Mouse (Mus musculus) left cerebral cortex, postnatal 14 days (tissue): ENCODE data around the gene Ddx52. TPM values are rescaled to one million over a fixed set of nuclear protein-coding genes. Genes with fewer than 3 reads are reported as not detected.

Experiments
- DNase-seq, 2 experiments: peaks; one replicate each; pipeline ENCODE4 v3.0.0; 2021 to 2022; ENCODE audit warnings: low spot score in 2 of 2, mixed read lengths in 1 of 2
- intact Hi-C: fragments of 180-260 bp; cut with DNase I; formaldehyde crosslinking; loops from one replicate; pipeline ENCODE4 v1.15.1; 2025
- total RNA-seq, 2 experiments: library from RNA; stranded (reverse); gene quantifications; 2 replicates each; pipeline ENCODE4 v1.2.3; 2021

The Ddx52 gene
- total RNA-seq, 2 experiments from 2014 or later, result 11.0 to 12.0 TPM

DNA sequence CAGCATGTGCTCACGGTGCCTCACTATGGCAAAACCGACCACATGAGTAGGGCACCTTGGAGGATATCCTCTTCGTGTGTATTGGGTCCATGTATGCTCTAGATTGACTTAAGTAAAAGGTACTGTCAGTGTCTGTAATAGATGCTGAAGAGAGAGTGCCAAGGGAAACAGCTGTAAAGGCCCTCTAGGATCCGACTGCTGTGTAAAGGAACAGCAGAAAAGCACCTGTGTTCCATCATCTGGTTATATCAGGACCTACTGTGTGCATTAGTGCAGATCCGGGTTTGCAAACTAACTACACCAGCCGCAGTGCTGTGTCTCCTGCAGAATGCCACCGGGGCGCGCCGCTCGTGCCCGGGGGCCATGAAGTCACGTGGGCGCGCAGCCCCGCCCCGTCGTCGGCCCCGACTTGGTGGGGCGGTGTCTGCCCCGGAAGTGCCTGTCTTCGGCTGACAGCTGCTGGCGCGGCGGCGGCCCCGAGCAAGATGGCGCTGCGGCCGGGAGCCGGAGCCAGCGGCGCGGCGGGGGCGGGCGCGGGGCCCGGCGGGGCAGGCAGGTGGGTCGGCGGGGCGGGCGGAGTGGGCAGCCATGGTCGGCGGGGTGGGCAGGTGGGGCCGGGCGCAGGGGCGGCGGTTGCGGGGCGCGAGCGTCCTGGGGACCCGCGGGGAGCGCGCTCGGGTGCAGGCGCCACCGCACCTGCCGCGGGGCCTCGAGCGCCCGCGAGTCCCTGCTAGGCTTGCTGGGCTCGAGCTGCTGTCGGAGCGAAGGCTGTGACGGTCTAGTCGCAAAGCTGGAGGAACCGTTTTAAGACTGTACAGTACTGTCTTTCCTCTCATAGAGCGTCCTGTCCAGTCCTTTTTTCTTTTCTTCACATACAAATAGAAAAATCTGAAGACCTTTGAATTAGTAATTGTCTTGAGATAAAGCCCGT is 22.4 kb downstream of the Ddx52 start, which contains the start of gene Synrg:
Gene Synrg (plus strand): TSS at position 438 of the 931 bp plus-strand sequence.
- intact Hi-C loops, result no loop called here
- peak; percentile 88 to 89 for DNase-seq

DNA sequence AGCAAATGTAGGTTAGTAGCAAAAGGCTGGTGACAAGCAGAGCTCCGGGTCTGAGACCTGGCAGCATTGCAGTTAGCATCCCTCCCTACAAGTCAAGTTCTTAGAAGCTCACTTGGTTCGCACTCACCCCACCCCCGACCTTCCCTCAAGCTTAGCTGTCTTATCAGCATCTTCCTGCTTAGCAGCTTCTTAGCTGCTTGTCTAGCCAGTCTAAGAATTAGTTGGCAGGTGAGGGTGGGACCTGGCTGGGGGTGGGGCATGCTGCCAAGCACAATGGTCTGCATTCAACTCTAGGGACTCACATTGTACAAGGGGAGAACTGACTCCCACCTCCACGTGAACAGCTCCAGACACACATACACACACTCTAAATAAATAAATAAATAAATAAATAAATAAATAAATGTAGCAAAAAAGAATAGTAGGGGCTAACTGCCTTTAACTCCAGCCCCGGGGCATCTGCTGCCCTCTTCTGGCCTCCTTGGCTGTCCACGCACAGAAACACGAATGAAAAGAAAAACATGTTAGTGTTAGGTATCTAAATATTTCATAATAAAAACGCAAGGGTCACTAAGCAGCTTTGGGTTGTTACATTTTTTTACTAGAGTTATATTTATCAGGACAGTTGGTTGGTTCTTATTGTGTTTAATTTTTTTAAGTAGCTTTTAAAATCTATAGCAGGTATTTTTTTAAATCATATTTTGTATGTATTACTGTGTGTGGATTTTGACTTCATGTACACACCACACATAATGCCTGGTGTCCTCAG is 25.8 kb downstream of the Ddx52 start:
- intact Hi-C loops, result no loop called here
- no peak for DNase-seq

DNA sequence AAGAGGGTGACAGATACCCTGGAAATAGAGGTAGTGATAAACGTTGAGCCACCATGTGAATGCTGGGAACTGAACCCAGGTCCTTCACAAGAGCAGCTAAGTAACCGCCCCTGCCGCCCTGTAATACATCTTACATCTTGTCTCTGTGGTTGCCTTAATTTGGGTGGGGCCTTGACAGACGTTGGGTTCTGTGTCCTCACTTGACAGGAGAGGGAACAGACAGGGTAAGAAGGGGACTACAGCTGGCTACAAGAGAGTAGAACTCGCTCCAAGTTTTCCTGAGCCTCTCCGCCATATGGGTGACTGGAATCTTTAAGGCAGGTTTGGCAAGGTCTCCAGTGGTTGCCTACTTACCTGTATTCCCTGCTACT is 26.3 kb downstream of the Ddx52 start:
- intact Hi-C loops, result no loop called here
- DNase-seq, result no peak

DNA sequence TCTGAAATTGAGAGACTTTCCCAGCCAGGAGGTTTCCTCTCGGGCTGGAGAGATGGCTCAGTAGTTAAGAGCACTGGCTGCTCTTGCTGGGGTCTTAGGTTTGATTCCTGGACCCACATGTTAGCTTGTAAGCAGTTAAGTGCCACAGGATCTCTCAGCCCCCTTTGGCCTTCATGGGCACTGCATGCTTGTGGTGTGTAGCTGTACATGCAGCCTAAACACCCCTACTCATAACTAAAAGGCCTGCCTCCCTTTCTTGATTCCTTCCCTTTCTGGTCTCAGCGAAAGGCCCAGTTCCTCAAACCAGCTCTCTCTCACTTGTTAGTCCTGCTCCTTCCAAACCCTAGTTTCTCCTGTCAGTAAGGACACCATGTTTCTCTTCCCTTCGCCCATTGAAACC is 27.2 kb downstream of the Ddx52 start:
- no peak for DNase-seq
- intact Hi-C loops, result no loop called here

DNA sequence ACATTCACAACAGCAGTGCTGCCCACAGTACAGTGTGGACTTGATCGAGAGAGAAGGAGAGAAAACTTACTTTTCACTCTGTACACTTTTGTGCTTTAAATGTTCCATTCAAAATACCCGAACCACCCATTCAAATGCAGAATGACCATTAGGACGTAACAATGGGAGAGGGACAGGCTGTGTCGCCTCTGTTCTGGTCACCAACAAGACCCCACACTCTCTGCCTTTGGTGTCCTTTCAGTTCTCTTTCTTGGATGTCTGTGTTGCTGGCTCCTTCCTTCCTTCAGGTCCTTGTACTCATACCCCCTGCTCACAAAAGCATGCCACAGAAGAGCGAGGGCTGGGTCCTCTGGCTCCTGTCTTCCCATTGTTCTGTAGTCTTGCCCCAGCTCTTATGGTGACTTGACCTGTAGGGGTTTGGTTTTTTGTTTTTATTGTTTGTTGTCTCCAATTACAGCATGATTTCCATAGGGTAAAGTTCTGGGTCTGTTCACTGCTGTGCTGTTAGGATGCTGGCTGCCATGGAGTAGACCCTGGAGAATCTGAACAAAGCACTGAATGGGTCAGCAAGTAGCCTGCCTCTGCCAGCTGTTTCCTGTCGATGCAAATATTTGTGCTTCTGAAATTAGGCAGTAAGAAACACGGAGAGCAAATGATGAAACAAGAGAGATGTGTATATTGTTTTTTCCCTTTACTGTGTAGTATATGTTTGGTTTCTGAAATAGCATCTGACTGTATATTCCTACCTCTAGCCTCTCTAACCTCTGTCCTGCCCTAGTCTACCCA is 32.9 kb downstream of the Ddx52 start:
- intact Hi-C loops, result no loop called here
- no peak for DNase-seq

DNA sequence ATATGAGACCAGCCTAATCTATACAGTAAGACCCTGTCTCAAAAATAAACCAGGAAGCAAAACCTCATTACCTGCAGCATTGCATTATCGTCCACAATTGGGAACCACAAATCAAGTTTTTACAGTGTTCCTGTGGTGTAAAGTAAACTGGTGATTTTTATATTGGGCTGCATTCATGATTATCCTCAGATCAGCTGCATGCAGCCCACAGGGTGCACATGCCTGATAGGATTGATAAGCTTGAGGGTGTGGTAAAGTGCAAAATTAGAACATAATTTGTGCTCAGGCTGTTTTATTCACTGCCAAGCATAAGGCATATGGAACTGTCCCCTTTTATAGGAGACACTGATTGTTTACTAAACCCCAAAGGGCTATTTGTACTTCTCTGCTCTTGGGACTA is 33.6 kb downstream of the Ddx52 start:
- DNase-seq, result no peak
- intact Hi-C loops, result no loop called here

DNA sequence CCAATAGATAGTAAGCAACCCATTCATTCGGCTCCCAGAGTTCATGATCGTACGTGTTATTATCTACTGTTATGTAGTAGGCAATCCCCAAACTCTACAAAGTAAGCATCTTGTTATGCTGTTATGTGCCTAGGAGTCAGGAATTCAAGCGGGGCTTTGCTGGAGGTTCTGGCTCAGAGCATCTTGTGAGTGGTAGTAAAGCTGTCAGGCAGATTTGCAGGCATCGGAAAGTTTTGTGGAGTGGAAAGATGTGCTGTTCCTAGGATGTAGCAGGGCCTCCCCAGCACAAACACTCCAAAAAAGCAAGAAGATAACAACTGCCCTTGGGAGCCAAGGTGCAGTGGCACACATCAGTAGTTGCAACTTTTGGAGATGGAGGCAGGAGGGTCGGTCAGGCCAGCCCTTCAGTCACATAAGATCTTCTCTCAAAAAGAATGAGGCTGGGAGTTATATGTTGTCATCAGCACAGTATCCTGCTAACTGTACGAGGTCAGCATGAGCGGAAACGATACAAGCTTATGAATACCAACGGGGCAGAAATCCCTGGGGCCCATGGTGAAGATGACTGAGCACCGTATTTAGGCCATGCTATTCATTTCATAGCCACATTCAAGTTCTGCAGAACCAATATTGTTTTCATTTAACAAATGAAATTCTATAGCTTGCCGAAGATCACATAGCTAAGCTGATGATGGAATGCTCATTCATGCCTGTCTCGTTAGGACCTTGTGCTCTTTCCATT is 34.5 kb downstream of the Ddx52 start:
- DNase-seq, result no peak

DNA sequence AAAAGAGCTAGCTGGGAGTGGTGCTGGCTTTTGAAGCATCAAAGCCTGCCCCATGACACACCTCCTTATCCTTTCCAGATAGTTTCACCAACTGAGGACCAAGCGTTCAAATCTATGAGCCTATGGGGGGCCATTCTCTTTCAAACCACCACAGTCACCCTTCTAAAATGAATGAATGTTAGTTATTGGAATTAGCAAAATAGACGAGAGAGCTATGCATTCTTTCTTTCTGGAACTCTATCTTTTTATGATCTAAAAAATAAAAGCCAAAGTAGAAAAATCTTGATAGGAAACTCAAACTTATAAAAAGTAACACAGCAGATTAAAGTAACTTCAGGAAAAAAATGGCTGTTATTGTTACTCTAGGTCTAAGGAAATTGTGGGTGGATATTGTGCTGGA is 35.9 kb downstream of the Ddx52 start:
- DNase-seq, result no peak
- intact Hi-C loops, result no loop called here

More for the DNA sequence above, 34.5 kb downstream of the Ddx52 start:
- intact Hi-C loops, result no loop called here

DNA sequence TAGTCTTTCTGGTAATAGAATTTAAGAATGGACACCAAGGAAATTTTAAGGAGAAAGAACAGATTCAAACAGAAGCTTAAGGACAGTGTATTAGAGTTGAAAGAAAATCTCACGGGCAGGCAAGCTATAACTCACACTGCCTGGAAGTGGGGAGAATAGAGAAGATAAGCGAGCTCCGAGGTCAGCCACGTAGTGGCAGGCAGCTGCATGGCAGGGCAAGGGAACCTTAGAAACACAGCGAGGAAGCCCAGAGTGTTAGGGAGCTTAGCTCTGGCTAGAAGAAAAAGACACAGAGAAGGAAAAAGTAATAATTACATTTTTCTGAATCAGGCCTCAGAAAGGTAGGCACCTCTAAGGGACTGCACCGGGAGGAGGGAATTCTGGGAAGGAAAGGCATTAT is 38.1 kb downstream of the Ddx52 start:
- no peak for DNase-seq
- intact Hi-C loops, result no loop called here

DNA sequence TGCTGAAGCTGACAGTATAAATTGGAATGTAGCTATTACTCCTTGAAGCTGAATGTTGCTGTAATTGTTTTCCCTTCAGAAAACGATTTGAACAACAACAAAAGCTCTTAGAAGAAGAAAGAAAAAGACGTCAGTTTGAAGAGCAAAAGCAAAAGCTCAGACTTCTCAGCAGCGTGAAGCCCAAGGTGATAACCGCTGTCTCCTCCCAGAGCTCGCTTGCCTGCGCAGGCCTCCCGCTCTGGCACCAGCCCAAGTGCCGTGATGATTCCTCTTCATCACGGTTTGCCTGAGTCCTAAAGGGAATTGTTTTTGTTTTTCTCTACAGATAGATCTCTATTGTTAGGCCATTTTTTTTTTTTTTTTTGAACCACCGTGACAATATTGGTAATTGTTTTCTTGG is 39.5 kb downstream of the Ddx52 start:
- no peak for DNase-seq
- intact Hi-C loops, result no loop called here

DNA sequence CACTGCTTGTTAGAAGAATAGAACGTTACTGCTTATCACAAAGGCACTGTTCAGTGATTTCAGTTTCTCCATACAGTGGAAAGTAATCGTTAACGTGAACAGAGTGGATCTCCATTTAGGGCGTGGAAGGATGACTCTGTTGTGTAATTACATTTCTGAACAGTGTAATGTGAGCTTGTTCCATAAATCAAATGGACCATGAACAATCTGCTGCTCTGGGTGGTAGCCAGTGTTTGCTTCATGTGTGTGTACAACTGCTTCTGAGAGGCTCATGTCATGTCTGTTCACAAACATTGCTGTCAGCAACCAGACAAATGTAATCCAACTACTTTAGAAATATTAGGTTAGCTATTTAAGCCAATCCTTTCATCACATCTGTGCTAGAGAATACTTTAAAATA is 49.8 kb downstream of the Ddx52 start:
- intact Hi-C loops, result no loop called here
- DNase-seq, result no peak

DNA sequence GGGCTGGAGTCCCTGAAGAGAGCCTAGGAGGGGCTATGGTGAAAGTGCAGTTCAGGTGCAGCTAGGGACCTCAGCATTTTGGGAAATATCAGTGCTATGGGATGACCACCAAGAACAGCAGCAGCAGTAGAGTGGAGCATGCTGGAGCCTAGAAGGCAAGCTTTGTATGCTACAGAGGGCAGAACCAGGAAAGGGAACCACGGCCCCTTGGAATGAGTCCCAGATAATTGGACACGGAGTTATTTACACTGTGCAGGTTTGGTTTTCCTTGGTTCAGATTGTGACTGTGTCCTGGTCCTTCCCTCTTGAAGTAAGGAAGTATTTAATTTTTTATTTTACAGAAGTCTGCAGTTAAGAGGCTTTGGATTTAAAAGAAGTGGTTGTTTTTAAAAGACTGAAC is 51.6 kb downstream of the Ddx52 start:
- no peak for DNase-seq
- intact Hi-C loops, result no loop called here

DNA sequence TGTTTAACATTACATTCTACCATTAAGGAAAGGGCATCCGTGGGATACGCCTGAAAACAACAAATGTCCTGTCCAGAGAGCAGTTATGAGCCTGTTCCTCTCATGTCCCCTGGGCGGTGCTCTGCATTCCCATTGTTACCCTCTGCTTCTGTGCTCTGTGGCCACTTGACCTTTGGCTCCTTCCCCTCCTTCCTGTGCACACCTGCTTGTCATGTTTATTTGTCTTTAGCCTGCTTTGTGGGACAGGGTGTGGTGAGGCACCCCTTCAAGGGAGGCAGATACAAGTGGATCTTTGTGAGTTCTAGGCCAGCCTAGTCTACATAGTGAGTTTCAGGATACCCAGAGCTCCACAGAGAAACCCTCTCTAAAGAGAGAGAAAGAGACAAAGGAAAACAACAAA is 52.6 kb downstream of the Ddx52 start:
- intact Hi-C loops, result no loop called here

DNA sequence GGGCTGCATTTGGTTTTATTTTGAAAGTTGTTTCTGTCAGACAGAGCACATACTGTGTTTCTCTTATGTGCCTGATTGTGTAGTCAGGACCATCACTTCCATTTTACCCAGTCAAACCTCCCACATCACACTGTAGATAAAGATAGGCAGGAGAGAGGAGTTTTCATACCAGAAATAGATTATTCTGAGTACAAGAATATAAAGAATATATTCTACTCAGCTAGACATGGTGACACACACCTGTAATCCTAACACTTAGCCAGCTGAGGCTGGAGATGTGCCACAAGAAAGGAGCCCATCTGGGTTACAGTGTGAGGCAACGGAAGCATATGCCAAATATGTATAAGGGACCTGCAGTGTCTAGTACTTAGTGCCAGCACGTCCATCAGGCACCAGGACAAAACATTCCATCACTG is 53.7 kb downstream of the Ddx52 start:
- DNase-seq, result peak; percentile 30 to 46
- intact Hi-C loops, result loop anchor here (5.0 kb wide), 1 partner anchor 37 kb away; no protein-coding TSS in a partner anchor

More for the DNA sequence above, 52.6 kb downstream of the Ddx52 start:
- DNase-seq, result no peak

DNA sequence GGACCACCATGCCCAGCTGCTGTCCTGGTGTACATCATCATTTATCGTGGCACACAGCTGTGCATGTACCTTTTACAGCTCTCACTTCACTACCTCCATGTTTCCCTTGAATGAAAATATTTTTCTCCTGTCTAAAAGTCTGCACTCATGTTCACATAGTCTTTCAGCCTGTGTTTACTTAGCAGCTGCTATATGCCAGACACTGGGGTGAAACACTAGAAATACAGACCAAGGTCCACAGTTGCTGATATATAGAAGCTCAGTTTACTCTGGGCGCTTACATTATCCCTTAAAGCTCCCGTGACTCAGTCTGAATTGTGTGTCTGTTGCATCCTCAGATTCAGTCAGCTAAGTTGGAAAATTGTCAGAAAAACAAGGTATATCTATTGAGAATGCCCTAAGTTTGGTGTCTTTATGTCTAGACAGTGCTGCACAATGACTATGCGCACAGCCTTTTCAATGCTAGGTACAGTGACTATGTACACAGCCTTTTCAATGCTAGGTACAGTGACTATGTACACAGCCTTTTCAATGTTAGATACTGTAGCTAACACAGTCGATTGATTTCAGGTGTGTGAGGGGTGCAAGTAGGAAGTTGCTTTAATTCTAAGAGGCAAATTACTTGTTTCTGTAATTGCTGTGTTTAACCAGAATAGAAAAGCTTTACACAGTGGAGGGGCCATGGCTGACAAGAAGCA is 55.5 kb downstream of the Ddx52 start:
- intact Hi-C loops, result loop anchor here (5.0 kb wide), 1 partner anchor 35 kb away; no protein-coding TSS in a partner anchor
- DNase-seq, result no peak

DNA sequence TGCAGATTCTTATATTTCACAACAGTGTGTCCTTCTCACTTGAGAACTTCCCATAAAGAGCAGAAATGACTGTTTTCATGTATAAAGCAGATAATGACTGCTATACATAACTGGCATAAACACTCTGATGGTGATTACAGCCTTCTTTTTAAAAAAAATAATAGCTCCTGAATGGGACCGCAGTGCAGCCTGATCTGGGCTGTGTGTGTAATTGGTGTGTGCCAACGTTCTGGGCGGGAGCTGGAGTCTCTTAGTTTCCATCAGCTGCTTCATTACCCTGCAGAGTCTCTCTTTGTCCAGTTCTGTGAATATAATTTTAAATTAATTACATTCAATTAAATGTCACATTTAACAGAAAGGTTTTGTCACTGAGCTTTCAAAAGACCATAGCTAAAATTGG is 57.1 kb downstream of the Ddx52 start:
- intact Hi-C loops, result loop anchor here (5.0 kb wide), 1 partner anchor 33 kb away; no protein-coding TSS in a partner anchor
- DNase-seq, result no peak

DNA sequence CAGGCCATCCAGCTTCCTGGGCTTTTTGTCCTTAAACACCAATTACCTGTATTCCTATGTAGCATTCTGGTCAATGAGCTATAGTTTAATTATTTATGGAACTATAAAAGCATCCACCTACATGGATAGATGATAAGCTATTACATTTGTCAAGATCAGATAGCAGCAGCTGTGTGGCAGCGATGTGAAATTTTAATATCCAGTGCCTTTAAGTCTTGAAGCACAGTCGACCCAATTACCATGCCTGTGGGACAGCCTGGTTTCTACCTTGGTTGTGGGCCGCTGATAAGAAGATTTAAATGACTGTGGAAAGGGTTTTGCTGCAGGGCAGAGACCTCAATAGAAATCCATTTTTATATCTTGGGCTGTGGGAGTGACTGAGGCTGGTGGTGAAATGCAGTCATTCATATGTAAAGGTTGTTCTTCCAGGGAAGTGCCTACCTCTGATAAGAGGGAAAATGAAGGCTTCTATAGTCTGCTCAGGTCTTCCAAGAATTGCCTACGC is 57.6 kb downstream of the Ddx52 start:
- no peak for DNase-seq
- intact Hi-C loops, result loop anchor here (5.0 kb wide), 1 partner anchor 33 kb away; no protein-coding TSS in a partner anchor

DNA sequence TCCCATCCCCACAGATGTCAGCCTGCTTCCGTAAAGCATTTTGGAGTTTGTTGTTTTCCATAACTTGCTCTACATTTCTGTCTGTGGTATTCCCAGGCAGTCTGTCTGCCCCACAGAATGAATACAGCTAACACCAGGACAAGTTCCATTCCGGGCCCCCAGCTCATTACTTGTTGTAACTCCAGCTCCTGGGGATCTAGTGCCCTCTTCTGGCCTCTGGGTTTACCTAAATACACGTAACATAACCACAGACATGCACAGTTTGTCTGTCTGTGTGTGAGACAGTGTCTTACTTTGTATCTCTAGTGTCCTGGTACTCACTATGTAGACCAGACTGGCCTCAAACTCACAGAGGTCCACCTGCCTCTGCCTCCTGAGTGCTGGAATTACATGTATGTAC is 59.4 kb downstream of the Ddx52 start:
- DNase-seq, result no peak
- intact Hi-C loops, result no loop called here
